Mouse (Mus musculus): Measurements from ENCODE around the gene Clasrp. TPM values are rescaled to one million over a fixed set of nuclear protein-coding genes. Genes with fewer than 3 reads are reported as not detected.

The Clasrp gene
- polyA plus RNA-seq, 1 experiment, result 39.5 TPM

GRCm38 (mm10) chr7:19542155-19542691 lies 62.1 kb downstream of the Clasrp start:
- DNase-seq (ENCODE audit: low read depth, low spot score), result no peak

GRCm38 (mm10) chr7:19541681-19542154 lies 62.6 kb downstream of the Clasrp start:
- no peak for DNase-seq (ENCODE audit: low read depth, low spot score)
- WGBS, result 59% methylated on average over 7 of the region's 7 CpGs

More at GRCm38 (mm10) chr7:19542155-19542691, 62.1 kb downstream of the Clasrp start:
- 44% methylated on average over 8 of the region's 8 CpGs for WGBS

GRCm38 (mm10) chr7:19540771-19541566 lies 63.3 kb downstream of the Clasrp start:
- 49% methylated on average over 2 of the region's 2 CpGs for WGBS
- DNase-seq (ENCODE audit: low read depth, low spot score), result no peak

GRCm38 (mm10) chr7:19534676-19535075 lies 69.6 kb downstream of the Clasrp start:
- no peak for DNase-seq (ENCODE audit: low read depth, low spot score)
- WGBS, result 93% methylated on average over 10 of the region's 10 CpGs

- WGBS, result 81% methylated on average over 14 of the region's 14 CpGs
- DNase-seq (ENCODE audit: low read depth, low spot score), result no peak
These were observed 72.0 kb downstream of the Clasrp start for GRCm38 (mm10) chr7:19532240-19532639.

GRCm38 (mm10) chr7:19531077-19531476 lies 73.2 kb downstream of the Clasrp start:
- DNase-seq (ENCODE audit: low read depth, low spot score), result peak; percentile 72
- 37% methylated on average over 10 of the region's 10 CpGs for WGBS

Other genes starting within 250 kb of the Clasrp start
- gene Cd3eap, start 245.0 kb downstream of the Clasrp start, polyA plus RNA-seq (2012; rRNA removed), result 3.2 and 4.1 TPM in 2 replicates
- 4.8 and 5.7 TPM in 2 replicates for gene Ppp1r13l, start 244.7 kb downstream of the Clasrp start, polyA plus RNA-seq (2012; rRNA removed)
- 28.7 and 36.5 TPM in 2 replicates for gene Ercc2, start 222.5 kb downstream of the Clasrp start, polyA plus RNA-seq (2012; rRNA removed)
- gene Klc3, start 200.4 kb downstream of the Clasrp start, polyA plus RNA-seq (2012; rRNA removed), result 1.2 and 2.0 TPM in 2 replicates
- 56.4 and 81.7 TPM in 2 replicates for gene Ckm, start 199.7 kb downstream of the Clasrp start, polyA plus RNA-seq (2012; rRNA removed)
- gene Mark4, start 145.7 kb downstream of the Clasrp start, polyA plus RNA-seq (2012; rRNA removed), result 7.1 and 10.7 TPM in 2 replicates
- 6.0 and 6.6 TPM in 2 replicates for gene Exoc3l2, start 141.2 kb downstream of the Clasrp start, polyA plus RNA-seq (2012; rRNA removed)
- gene Bloc1s3, start 96.1 kb downstream of the Clasrp start, polyA plus RNA-seq (2012; rRNA removed), result 8.3 and 11.1 TPM in 2 replicates
- 106 and 108 TPM in 2 replicates for gene Trappc6a, start 96.1 kb downstream of the Clasrp start, polyA plus RNA-seq (2012; rRNA removed)
- 0.19 and 0.21 TPM in 2 replicates for gene Nkpd1, start 86.6 kb downstream of the Clasrp start, polyA plus RNA-seq (2012; rRNA removed)
- 77.1 and 78.1 TPM in 2 replicates for gene Ppp1r37, start 41.4 kb downstream of the Clasrp start, polyA plus RNA-seq (2012; rRNA removed)
- 2.5 and 4.2 TPM in 2 replicates for gene Zfp296, start 27.2 kb downstream of the Clasrp start, polyA plus RNA-seq (2012; rRNA removed)
- 95.0 and 95.2 TPM in 2 replicates for gene Gemin7, start 26.9 kb downstream of the Clasrp start, polyA plus RNA-seq (2012; rRNA removed)
- 76.0 and 88.5 TPM in 2 replicates for gene Relb, start 25.0 kb upstream of the Clasrp start, polyA plus RNA-seq (2012; rRNA removed)
- gene Clptm1, start 60.5 kb upstream of the Clasrp start, polyA plus RNA-seq (2012; rRNA removed), result 155 and 188 TPM in 2 replicates
- 201 and 493 TPM in 2 replicates for gene Apoc2, start 73.5 kb upstream of the Clasrp start, polyA plus RNA-seq (2012; rRNA removed)
- 0.19 TPM in 1 of 2 replicates, not detected in the other for gene Gm44805, start 76.9 kb upstream of the Clasrp start, polyA plus RNA-seq (2012; rRNA removed)
- 1.3 and 1.4 TPM in 2 replicates for gene Apoc4, start 77.0 kb upstream of the Clasrp start, polyA plus RNA-seq (2012; rRNA removed)
- 0.29 and 1.9 TPM in 2 replicates for gene Apoc1, start 88.2 kb upstream of the Clasrp start, polyA plus RNA-seq (2012; rRNA removed)
- gene Apoe, start 94.7 kb upstream of the Clasrp start, polyA plus RNA-seq (2012; rRNA removed), result 393 and 660 TPM in 2 replicates
- 97.8 and 115 TPM in 2 replicates for gene Tomm40, start 111.0 kb upstream of the Clasrp start, polyA plus RNA-seq (2012; rRNA removed)
- 132 and 182 TPM in 2 replicates for gene Nectin2, start 146.0 kb upstream of the Clasrp start, polyA plus RNA-seq (2012; rRNA removed)
- 27.0 and 28.4 TPM in 2 replicates for gene Bcam, start 166.5 kb upstream of the Clasrp start, polyA plus RNA-seq (2012; rRNA removed)
- gene Cblc, start 192.3 kb upstream of the Clasrp start, polyA plus RNA-seq (2012; rRNA removed), result 78.4 and 107 TPM in 2 replicates
- gene Bcl3, start 218.3 kb upstream of the Clasrp start, polyA plus RNA-seq (2012; rRNA removed), result 94.9 and 95.0 TPM in 2 replicates
- 0.19 and 0.25 TPM in 2 replicates for gene Gm19345, start 247.5 kb upstream of the Clasrp start, polyA plus RNA-seq (2012; rRNA removed)

Measured in large intestine, adult 2 months (tissue).